Mouse (Mus musculus) thymus, postnatal 14 days (tissue): Measurements from ENCODE around the gene Rbks.

Experiments
- DNase-seq: peaks from one replicate; pipeline ENCODE4 v3.0.0; 2021

Gene Rbks

DNA sequence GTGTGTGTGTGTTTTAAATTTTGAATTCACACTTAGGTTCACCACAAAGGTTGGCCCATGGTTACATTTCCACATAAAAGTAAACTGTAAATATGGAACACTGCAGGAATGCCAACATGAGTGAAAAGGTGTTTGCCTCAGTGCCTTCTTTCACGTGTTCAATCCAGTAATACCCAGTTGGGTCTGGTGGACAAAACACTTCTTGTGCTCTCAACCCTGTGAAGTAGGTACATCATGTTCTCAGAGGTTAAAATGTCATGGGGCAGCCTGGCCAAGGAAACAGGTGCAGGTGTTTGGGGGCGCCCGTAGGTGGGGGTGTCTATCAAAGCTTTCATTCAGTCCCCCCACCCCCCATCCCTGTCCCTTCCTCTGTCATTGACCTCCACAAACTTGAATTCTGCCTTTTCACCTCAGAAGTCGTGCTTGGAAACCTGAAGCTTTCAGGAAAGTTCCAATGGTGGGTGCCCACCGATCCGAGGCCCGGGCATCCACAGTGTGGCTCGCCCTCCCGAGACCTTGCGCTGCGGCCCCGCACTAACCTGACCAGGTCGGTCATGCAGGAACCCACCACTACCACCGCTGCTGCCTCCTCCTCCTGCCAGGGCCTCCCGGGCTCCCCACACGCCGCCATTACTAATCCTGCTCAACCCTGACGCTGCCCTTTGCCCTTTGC, at the start of gene Rbks:
Rbks (minus strand) TSS at position 657 of the 673 bp plus-strand sequence.
- no peak for DNase-seq

- no peak for DNase-seq
Observed at GRCm38 (mm10) chr5:31742521-31743031, 45.1 kb upstream of the Rbks start.

GRCm38 (mm10) chr5:31741931-31742330, 44.5 kb upstream of the Rbks start:
- DNase-seq: no peak

- DNase-seq: no peak
Observed at GRCm38 (mm10) chr5:31732644-31733338, 35.4 kb upstream of the Rbks start.

GRCm38 (mm10) chr5:31727456-31727855, 30.0 kb upstream of the Rbks start:
- no peak for DNase-seq

DNA sequence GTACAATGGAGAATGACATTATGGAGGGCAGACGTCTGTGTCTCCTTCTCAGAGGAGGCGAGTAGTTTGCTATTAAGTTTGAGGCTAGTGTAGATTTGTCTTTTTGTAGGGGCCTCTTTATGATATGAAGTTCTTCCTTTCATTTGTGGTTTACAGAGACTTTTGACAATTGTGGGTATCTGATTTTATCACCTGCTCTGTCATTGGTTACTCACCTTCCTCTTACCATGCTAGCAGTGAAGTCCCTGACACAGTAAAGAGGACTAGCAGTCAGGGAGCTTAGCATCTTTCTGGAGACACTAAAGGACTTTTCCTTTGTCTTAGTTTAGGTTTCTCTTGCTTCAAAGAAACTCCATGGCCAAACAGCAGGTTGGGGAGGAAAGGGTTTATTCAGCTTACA, 28.5 kb upstream of the Rbks start:
- DNase-seq: no peak

- no peak for DNase-seq
Observed at GRCm38 (mm10) chr5:31724519-31724918, 27.1 kb upstream of the Rbks start.

DNA sequence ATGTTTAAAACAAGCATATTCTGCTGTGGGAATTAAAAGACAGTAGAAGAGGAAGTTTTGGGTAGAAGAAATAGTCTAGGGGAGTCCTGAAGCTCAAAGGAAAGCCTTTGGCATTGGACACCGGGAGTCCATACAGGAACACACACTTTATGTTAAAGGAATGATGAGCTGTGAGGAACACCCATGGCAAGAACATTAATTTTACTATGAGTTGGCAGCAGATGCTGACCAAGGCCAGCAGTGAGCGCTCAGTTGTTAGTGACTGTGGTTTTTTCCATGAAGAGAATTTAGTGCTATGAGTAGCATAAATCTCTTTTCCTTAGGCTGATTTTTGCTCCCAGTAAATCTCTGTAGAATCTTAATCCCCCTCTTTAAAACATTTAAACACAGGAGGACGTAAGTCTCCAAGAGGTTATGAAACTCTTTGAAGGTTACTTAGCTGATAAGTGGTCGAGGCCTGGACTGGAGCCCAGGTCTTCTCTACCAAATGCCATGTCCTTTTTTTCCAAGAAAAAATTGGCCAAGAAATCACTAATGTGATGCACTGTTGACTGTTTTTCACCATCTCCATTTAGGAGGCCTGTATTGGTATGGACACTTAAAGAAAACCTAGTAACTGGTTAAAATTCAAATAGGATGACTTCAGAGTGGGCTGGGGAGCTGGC, 18.2 kb upstream of the Rbks start:
- no peak for DNase-seq

DNA sequence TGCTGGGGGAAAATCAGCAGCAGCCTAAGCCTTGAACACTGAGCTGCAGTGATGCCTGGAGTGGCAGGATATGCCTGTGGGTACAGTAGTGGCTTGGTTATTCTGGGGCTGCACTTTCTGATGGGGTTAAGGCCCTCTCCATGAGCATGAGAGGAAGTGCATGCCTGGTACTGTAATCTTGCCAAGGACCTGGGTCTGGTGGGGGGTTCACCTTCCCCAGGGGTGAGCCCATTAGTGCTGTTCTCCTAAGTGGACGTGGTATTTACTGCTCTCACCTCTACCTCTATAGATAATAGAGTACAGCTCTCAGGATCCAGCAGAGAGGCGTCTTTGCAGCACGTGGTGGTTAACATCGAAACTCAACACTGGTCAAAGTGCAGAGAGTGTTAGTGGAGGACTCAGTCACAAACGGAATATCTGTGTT, 16.4 kb upstream of the Rbks start:
- no peak for DNase-seq

DNA sequence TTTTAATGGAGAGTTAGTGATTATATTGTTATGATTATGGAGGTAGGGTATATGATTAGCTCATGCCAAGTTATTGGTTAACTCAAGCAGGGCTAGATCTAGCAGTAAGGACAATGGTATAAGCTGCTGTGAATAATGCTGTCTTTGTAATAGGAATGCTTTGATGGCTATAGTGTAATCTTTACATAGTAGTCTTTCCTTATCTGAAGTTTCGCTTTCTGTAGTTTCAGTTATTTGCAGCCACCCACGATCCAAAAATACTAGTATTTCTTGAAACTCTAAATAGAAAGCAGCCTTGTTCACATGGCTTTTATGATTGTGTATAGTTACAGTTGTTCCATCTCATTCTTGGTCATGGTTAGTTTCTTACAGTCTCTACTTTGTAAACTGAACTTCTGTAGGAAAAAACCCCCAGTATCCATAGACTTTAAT, 15.9 kb upstream of the Rbks start:
- DNase-seq: no peak

DNA sequence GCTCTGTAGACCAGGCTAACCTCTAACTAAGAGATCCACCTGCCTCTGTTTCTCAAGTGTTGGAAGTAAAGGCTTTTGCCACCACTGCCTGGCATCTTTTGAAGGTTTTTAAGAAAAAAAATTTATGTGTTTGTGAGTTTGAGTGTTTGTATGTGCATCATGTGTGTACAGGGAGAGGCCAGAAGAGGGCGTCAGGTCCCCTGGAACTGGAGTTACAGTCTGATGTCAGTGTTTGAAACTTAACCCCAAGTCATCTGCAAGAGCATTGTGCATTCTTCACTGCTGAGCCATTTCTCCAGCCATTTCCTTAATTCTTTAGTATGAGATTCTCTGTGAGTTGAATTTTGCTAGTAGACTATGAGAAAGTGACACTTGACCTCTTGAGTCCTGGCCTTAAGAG, 12.0 kb upstream of the Rbks start:
- DNase-seq: peak; percentile 25

GRCm38 (mm10) chr5:31706826-31707225, 9.4 kb upstream of the Rbks start:
- DNase-seq: no peak

DNA sequence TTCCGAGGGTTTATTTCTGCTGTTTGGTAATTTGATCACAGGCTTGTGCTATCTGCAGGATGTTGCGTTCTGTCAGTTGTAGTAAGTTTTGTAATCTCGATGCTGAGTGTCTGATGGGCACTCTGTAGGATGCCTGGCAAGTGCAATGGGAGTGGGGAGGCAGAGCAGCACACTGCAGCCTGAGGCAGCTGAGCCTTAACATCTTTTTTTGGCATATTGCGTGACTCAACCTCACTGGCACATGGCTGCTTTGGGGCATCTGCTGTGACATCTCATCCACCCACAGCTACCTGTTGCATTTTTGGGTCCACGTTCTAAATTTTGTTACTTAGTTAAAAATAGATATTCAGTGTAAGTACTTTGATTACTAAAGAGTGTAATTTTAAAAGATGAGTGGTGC, 7.5 kb upstream of the Rbks start:
- no peak for DNase-seq

DNA sequence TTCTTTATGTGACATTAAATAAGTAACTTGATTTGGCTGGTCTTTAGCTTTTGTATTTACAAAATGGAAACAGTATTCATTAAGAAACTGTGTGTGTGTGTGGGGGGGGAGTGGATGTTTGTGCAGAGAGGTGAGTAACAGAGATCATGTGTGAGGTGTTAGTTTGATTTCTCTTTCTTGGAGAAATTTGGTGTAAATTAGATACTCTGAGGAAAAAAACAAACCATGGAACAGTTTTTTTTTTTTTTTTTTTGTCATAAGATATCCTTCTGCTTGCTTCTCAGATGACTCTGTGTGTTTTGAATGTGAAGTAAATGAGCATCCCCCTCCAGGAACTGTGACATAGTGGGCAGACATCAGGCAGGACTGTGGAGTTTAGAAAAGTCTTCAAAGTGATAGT, 2.0 kb upstream of the Rbks start:
- no peak for DNase-seq

DNA sequence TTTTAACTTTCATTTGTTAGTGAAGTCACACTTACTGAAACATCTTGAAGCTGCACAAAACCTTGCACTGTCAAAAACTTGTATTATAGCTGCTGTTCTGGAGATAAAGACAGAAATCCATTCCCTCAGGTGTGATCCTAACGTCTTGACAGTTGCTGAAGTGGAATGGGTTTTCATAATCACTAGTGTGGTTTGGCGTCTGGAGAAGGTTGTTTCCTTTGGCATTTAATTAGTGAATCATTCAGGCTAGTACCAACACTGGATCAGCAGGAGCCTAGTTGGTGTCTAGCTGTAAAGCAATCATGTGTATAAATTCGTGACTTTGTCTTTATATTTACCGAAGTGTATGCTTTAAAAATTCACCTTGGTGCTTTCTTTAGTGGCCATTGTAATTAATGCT, 1.5 kb upstream of the Rbks start:
- DNase-seq: no peak

GRCm38 (mm10) chr5:31698297-31698726, 885 bp upstream of the Rbks start:
- peak; percentile 93 for DNase-seq

DNA sequence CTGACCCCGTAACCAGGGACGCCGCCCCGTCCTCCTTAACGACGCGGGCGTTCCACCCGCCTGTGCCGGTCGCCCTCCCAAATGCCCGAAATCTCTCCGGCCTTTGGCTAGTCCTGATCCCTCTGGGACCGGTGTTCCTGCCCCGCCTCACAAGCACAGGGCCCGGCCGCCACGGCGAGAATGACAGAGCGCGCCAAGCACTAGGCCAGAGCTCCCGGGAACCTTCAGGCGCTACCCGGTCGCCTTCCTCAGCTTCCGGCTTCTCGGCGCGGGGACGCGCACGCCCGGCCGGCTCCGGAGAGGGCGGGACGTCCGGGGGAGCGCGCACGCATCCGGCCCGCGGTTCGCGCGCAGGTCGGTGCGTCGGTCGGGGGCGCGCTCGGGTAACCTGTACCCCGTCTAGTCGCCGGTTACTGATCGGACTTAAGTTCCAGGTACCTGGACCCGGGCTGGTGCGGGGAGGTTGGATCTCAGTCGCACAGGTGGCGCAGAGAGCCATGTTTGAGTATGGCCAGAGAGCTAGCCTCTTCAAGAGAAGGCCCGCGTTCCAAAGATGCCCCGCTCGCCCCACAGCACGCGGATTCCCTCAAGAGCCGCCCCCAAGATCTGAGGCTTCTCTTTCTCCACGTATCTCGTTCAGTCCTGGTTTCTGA, 343 bp upstream of the Rbks start, which contains the start of gene Babam2:
Babam2 (plus strand) TSS at position 41 of the 653 bp plus-strand sequence.
- peak; percentile 95 for DNase-seq

DNA sequence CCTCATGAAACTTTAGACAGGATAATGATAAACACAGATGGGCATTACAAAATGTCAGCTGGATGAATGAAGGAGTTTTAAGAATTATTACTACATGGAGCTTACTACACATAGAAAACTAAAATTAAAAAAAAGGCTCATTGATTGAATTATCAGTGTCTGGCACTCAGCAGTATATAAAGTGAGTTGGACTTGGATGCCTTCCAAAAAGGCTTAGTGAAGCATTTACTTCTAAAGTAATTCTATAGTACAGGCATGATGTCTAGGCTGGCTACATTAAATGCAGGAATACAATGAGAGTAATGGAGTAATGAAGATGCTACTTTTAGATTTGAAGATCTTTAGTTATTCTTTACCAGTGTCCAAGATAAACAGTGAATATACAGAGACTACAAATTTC, 4.2 kb downstream of the Rbks start:
- no peak for DNase-seq

DNA sequence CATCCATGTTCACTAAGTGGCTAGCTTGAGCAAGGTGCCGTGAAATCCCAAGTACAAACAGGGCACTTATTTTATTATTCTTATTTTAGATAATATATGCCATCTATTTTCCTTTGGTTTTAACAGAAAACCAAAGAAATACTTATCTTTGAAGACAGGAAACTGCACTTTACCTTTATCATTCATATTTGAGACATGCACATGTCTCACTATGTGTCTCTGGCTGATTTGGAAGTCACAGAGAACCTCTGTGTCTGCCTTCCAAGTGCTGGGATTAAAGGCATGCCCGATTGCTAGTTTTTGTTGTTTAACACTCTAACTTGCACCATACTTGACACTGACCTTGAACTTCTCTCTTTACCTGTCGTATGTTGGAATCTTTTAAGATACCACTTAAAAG, 9.5 kb downstream of the Rbks start:
- DNase-seq: no peak

GRCm38 (mm10) chr5:31686040-31686439, 11.4 kb downstream of the Rbks start:
- DNase-seq: no peak

- no peak for DNase-seq
Observed at GRCm38 (mm10) chr5:31682305-31682704, 15.1 kb downstream of the Rbks start.

- no peak for DNase-seq
Observed at GRCm38 (mm10) chr5:31680183-31680582, 17.2 kb downstream of the Rbks start.

GRCm38 (mm10) chr5:31678000-31678399, 19.4 kb downstream of the Rbks start:
- DNase-seq: no peak
